Comparison of ENCODE assay signal across 34 mouse cellular contexts in genomic region chr5:115069611-115070010, GRCm38 (mm10). TPM values are rescaled to one million over a fixed set of nuclear protein-coding genes. Genes with fewer than 3 reads are reported as not detected.
DNase-seq lines count a peak whose midpoint lies in the region; ATAC-seq and TF ChIP-seq lines count a peak whose summit lies in the region.
"Had no signal": no experiment of that assay in that cellular context is flagged by ENCODE, and none has a peak within 500 bp of the region (broad histone marks: within the 10 kb centered on the region; RNA-seq: fewer than 3 reads in every experiment).

No protein-coding gene starts in this region.

- no peak overlapping the region for H3K9ac ChIP-seq in heart, embryonic 11.5 days (ENCODE audit: low read depth, low read length)
- H3K9ac ChIP-seq in liver, embryonic 14.5 days (replicated peaks), result no peak overlapping the region; the same call in 1 of the 2 replicates
- no peak overlapping the region for H3K9ac ChIP-seq in forebrain, postnatal 0 days
- H3K9ac ChIP-seq: embryonic facial prominence, embryonic 15.5 days; heart, embryonic 12.5 days; limb, embryonic 15.5 days; midbrain, embryonic 13.5 days; stomach, embryonic 15.5 days had no signal

- no peak overlapping the region for H3K4me2 ChIP-seq in heart, embryonic 11.5 days
- peak overlapping the region; percentile 76 for H3K4me2 ChIP-seq in liver, embryonic 14.5 days (ENCODE audit: low read depth)
- no peak overlapping the region for H3K4me2 ChIP-seq in forebrain, postnatal 0 days (ENCODE audit: low read depth)
- H3K4me2 ChIP-seq: embryonic facial prominence, embryonic 15.5 days; heart, embryonic 12.5 days; limb, embryonic 15.5 days; midbrain, embryonic 13.5 days; stomach, embryonic 15.5 days had no signal

- no peak for ATAC-seq in heart, embryonic 11.5 days (replicated peaks; ENCODE audit: insufficient number of reproducible peaks, low FRiP score, low TSS enrichment)
- no peak for ATAC-seq in liver, embryonic 14.5 days (ENCODE audit: insufficient read depth)
- ATAC-seq in forebrain, postnatal 0 days, result no peak
- no peak for ATAC-seq in inflammation-experienced regulatory T-cells, adult 6 months
- ATAC-seq: forebrain, embryonic 14.5 days; hindbrain, embryonic 16.5 days; intestine, embryonic 16.5 days; midbrain, embryonic 13.5 days; Patski had no signal

- no peak for DNase-seq in heart, postnatal 4 days
- DNase-seq in 3T3-L1 (ENCODE audit: low read depth, low spot score), result peak; percentile 84
- DNase-seq in Muller cell, postnatal 12 days (ENCODE audit: inconsistent ontology term), result peak; percentile 17
- DNase-seq in liver, embryonic 14.5 days (ENCODE audit: low read depth in 3 of 3, low spot score in 3 of 3), result no peak
- DNase-seq in forebrain, postnatal 0 days, result no peak
- no peak for DNase-seq in cerebellum, postnatal 36 days
- DNase-seq: adrenal gland, postnatal 25 days; cerebellum, adult 11-12 months; cerebellum, postnatal 10 days; gastrocnemius, postnatal 36 days; heart, adult 18-20 months; heart, postnatal 14 days; kidney, postnatal 10 days; lung, postnatal 36 days; retina, postnatal 1 day; right cerebral cortex, postnatal 14 days; thymus, postnatal 14 days had no signal

- H3K4me1 ChIP-seq in heart, embryonic 11.5 days (ENCODE audit: control insufficient read depth, insufficient read depth, low read length), result peaks cover 56% of the 10 kb centered on the region
- H3K4me1 ChIP-seq in liver, embryonic 14.5 days (replicated peaks; ENCODE audit: control insufficient read depth in 2 of 2, insufficient read depth in 2 of 2, low read length in 1 of 2), result peaks cover 75 to 78% of the 10 kb centered on the region in 2 experiments
- no peaks in the 10 kb centered on the region for H3K4me1 ChIP-seq in forebrain, postnatal 0 days (ENCODE audit: insufficient read depth)
- H3K4me1 ChIP-seq: embryonic facial prominence, embryonic 10.5 days had no signal

- H3K27me3 ChIP-seq in heart, embryonic 11.5 days (ENCODE audit: control insufficient read depth, insufficient read depth, low read length), result no peaks in the 10 kb centered on the region
- H3K27me3 ChIP-seq in liver, embryonic 14.5 days (ENCODE audit: control insufficient read depth, insufficient read depth, low read length), result no peaks in the 10 kb centered on the region
- H3K27me3 ChIP-seq in forebrain, postnatal 0 days (ENCODE audit: insufficient read depth, low read length), result no peaks in the 10 kb centered on the region
- H3K27me3 ChIP-seq: embryonic facial prominence, embryonic 15.5 days; heart, embryonic 12.5 days; limb, embryonic 15.5 days; midbrain, embryonic 13.5 days; Patski; stomach, embryonic 15.5 days had no signal

- 77% methylated on average over 3 of the region's 3 CpGs for WGBS in heart, embryonic 11.5 days (ENCODE audit: insufficient replicate concordance)
- 64% methylated on average over 3 of the region's 3 CpGs for WGBS in liver, embryonic 14.5 days (ENCODE audit: insufficient replicate concordance)
- WGBS in forebrain, postnatal 0 days, result 94% methylated on average over 3 of the region's 3 CpGs

- no peak overlapping the region for H3K4me3 ChIP-seq in heart, embryonic 11.5 days (ENCODE audit: low read depth, low read length)
- no peak overlapping the region for H3K4me3 ChIP-seq in liver, embryonic 14.5 days (ENCODE audit: insufficient read depth in 1 of 2, low read depth in 2 of 2, low read length in 2 of 2)
- H3K4me3 ChIP-seq in forebrain, postnatal 0 days (ENCODE audit: low read depth, low read length), result no peak overlapping the region
- H3K4me3 ChIP-seq: embryonic facial prominence, embryonic 10.5 days; embryonic facial prominence, embryonic 15.5 days; heart, embryonic 12.5 days; limb, embryonic 10.5 days; limb, embryonic 15.5 days; midbrain, embryonic 13.5 days; stomach, embryonic 15.5 days had no signal

- TF ChIP-seq CTCF in liver, embryonic 14.5 days (IDR thresholded peaks at IDR 0.05; ENCODE audit: low read depth), result no peak
- no peak for TF ChIP-seq CTCF in forebrain, postnatal 0 days (IDR thresholded peaks at IDR 0.05; ENCODE audit: low read depth)

- TF ChIP-seq EP300 in liver, embryonic 14.5 days (IDR thresholded peaks at IDR 0.05; ENCODE audit: low read depth), result no peak

- 0 out of 2 replicates have a peak overlapping the region, but pooled peaks have one; percentile 7 for H3K27ac ChIP-seq in heart, embryonic 11.5 days (ENCODE audit: low read depth, low read length)
- H3K27ac ChIP-seq in liver, embryonic 14.5 days, result peak overlapping the region; percentile 95
- no peak overlapping the region for H3K27ac ChIP-seq in forebrain, postnatal 0 days (ENCODE audit: low read depth, low read length)
- H3K27ac ChIP-seq: embryonic facial prominence, embryonic 10.5 days; embryonic facial prominence, embryonic 15.5 days; limb, embryonic 10.5 days; limb, embryonic 15.5 days; midbrain, embryonic 13.5 days; stomach, embryonic 15.5 days had no signal

- H3K9me3 ChIP-seq in heart, embryonic 11.5 days (replicated peaks; ENCODE audit: control insufficient read depth, low read length), result no peaks in the 10 kb centered on the region
- no peaks in the 10 kb centered on the region for H3K9me3 ChIP-seq in liver, embryonic 14.5 days (ENCODE audit: control insufficient read depth, low read length)
- no peaks in the 10 kb centered on the region for H3K9me3 ChIP-seq in forebrain, postnatal 0 days (ENCODE audit: low read length)
- H3K9me3 ChIP-seq: embryonic facial prominence, embryonic 10.5 days; embryonic facial prominence, embryonic 15.5 days; heart, embryonic 12.5 days; limb, embryonic 10.5 days; limb, embryonic 15.5 days; midbrain, embryonic 13.5 days; stomach, embryonic 15.5 days had no signal

- no peaks in the 10 kb centered on the region; the same call in 1 of the 2 replicates for H3K36me3 ChIP-seq in heart, embryonic 11.5 days (ENCODE audit: control insufficient read depth, insufficient read depth, low read length)
- H3K36me3 ChIP-seq in liver, embryonic 14.5 days (replicated peaks; ENCODE audit: control insufficient read depth, insufficient read depth, low read depth), result peaks cover under 1% of the 10 kb centered on the region
- no peaks in the 10 kb centered on the region for H3K36me3 ChIP-seq in forebrain, postnatal 0 days (ENCODE audit: insufficient read depth)
- H3K36me3 ChIP-seq: embryonic facial prominence, embryonic 15.5 days had no signal

RNA-seq across cellular contexts. Expression of gene Gm10401, which starts 28.5 kb away (rescaled TPM):
- 19.1 and 19.2 TPM in 2 replicates for polyA plus RNA-seq in heart, embryonic 11.5 days (2014; fragmentation: Nextera tagmentation; extraction: Ambion mirVana)
- total RNA-seq in heart, postnatal 4 days (2021), result not detected
- polyA plus RNA-seq in liver, embryonic 14.5 days (2012; rRNA removed), result 0.07 TPM in 1 of 2 replicates, not detected in the other
- polyA plus RNA-seq in liver, embryonic 14.5 days (2014; fragmentation: Nextera tagmentation; extraction: Ambion mirVana), result 11.9 and 14.0 TPM in 2 replicates
- not detected in 2 replicates for total RNA-seq in forebrain, postnatal 0 days (2014; rRNA removed)
- 32.5 and 44.0 TPM in 2 replicates for polyA plus RNA-seq in forebrain, postnatal 0 days (2015; fragmentation: Nextera tagmentation; extraction: Ambion mirVana)
- polyA plus RNA-seq in inflammation-experienced regulatory T-cells, adult 6 months (2017; shearing (Covaris generic)), result 10 to 100 TPM; 14.8 to 23.2 (median 18.5) TPM
- total RNA-seq: adrenal gland, postnatal 25 days; gastrocnemius, adult 18-20 months; gastrocnemius, postnatal 36 days; heart, adult 18-20 months; heart, postnatal 14 days; left cerebral cortex, postnatal 10 days; megakaryocyte-erythroid progenitor cell, adult 5-6 weeks had no signal
- polyA plus RNA-seq: frontal cortex, adult 2 months; Patski had no signal

RNA-seq across cellular contexts. Expression of gene Acads, which starts 49.5 kb away (rescaled TPM):
- 45.5 and 75.6 TPM in 2 replicates for polyA plus RNA-seq in heart, embryonic 11.5 days (2014; fragmentation: Nextera tagmentation; extraction: Ambion mirVana)
- total RNA-seq in heart, postnatal 4 days (2021), result 100 to 1,000 TPM; 153 to 165 TPM
- polyA plus RNA-seq in liver, embryonic 14.5 days (2012; rRNA removed), result 26.0 and 26.4 TPM in 2 replicates
- 21.2 and 22.9 TPM in 2 replicates for polyA plus RNA-seq in liver, embryonic 14.5 days (2014; fragmentation: Nextera tagmentation; extraction: Ambion mirVana)
- 11.8 and 13.9 TPM in 2 replicates for total RNA-seq in forebrain, postnatal 0 days (2014; rRNA removed)
- polyA plus RNA-seq in forebrain, postnatal 0 days (2015; fragmentation: Nextera tagmentation; extraction: Ambion mirVana), result 12.1 and 12.5 TPM in 2 replicates
- 10 to 100 TPM; 11.3 to 20.2 (median 18.8) TPM for polyA plus RNA-seq in inflammation-experienced regulatory T-cells, adult 6 months (2017; shearing (Covaris generic))

RNA-seq across cellular contexts. Expression of gene Sppl3, which starts 58.7 kb away (rescaled TPM):
- 15.5 and 18.6 TPM in 2 replicates for polyA plus RNA-seq in heart, embryonic 11.5 days (2014; fragmentation: Nextera tagmentation; extraction: Ambion mirVana)
- 10 to 100 TPM; 52.1 to 53.3 TPM for total RNA-seq in heart, postnatal 4 days (2021)
- 17.2 and 17.6 TPM in 2 replicates for polyA plus RNA-seq in liver, embryonic 14.5 days (2012; rRNA removed)
- 5.4 and 7.0 TPM in 2 replicates for polyA plus RNA-seq in liver, embryonic 14.5 days (2014; fragmentation: Nextera tagmentation; extraction: Ambion mirVana)
- total RNA-seq in forebrain, postnatal 0 days (2014; rRNA removed), result 79.1 and 114 TPM in 2 replicates
- polyA plus RNA-seq in forebrain, postnatal 0 days (2015; fragmentation: Nextera tagmentation; extraction: Ambion mirVana), result 36.0 and 43.5 TPM in 2 replicates
- polyA plus RNA-seq in inflammation-experienced regulatory T-cells, adult 6 months (2017; shearing (Covaris generic)), result 10 to 100 TPM; 13.6 to 17.2 (median 15.0) TPM

Comparison
In these comparisons a context has a peak if more than half of its experiments do, and no peak if none do; other contexts are left out.
1. DNase-seq: peak in 3T3-L1 (single experiment) and Muller cell, postnatal 12 days (single experiment); none in heart, postnatal 4 days (single experiment), liver, embryonic 14.5 days (0 of 3), forebrain, postnatal 0 days (single experiment) and cerebellum, postnatal 36 days (0 of 2).